ENCODE assay signal across 8 mouse cellular contexts in genomic region chr12:22745067-22745466, GRCm38 (mm10).
A peak's percentile ranks its signal among the peaks of the same experiment; 100 is the strongest.
DNase-seq lines count a peak whose midpoint lies in the region; ATAC-seq and TF ChIP-seq lines count a peak whose summit lies in the region.
"Not testable (repeated sequence)": the region's sequence is repeated elsewhere in the genome, so short reads cannot be mapped to it uniquely, and the experiment has no call there.

No protein-coding gene starts in this region.

- H3K9me3 ChIP-seq in embryonic facial prominence, embryonic 12.5 days; heart, embryonic 10.5 days; hindbrain, embryonic 16.5 days (ENCODE audit: control insufficient read depth, low read length); lung, embryonic 16.5 days (ENCODE audit: control insufficient read depth, low read length); neural tube, embryonic 14.5 days (ENCODE audit: control insufficient read depth, low read length): not testable (repeated sequence)

- peak overlapping the region; percentile 34 for H3K4me3 ChIP-seq in embryonic facial prominence, embryonic 12.5 days
- H3K4me3 ChIP-seq in heart, embryonic 10.5 days, result peak overlapping the region; percentile 48
- peak overlapping the region; percentile 22 for H3K4me3 ChIP-seq in hindbrain, embryonic 16.5 days (ENCODE audit: low read length)
- H3K4me3 ChIP-seq in left cerebral cortex, adult 2 months, result not testable (repeated sequence)
- peak overlapping the region; percentile 36 for H3K4me3 ChIP-seq in lung, embryonic 16.5 days (ENCODE audit: low read length)
- peak overlapping the region; percentile 13; the same call in 1 of the 2 replicates for H3K4me3 ChIP-seq in neural tube, embryonic 14.5 days (ENCODE audit: low read depth, low read length)

- not testable (repeated sequence) for H3K9ac ChIP-seq in embryonic facial prominence, embryonic 12.5 days; hindbrain, embryonic 16.5 days (ENCODE audit: low read depth, low read length); lung, embryonic 16.5 days (ENCODE audit: low read length); neural tube, embryonic 14.5 days (replicated peaks; ENCODE audit: low read depth, low read length)

- 8% methylated on average over 43 of the region's 43 CpGs for WGBS in embryonic facial prominence, embryonic 12.5 days
- 3% methylated on average over 39 of the region's 43 CpGs for WGBS in heart, embryonic 10.5 days
- 18% methylated on average over 23 of the region's 43 CpGs for WGBS in hindbrain, embryonic 16.5 days
- 14% methylated on average over 25 of the region's 43 CpGs for WGBS in lung, embryonic 16.5 days
- WGBS in neural tube, embryonic 14.5 days, result 6% methylated on average over 23 of the region's 43 CpGs

- H3K27ac ChIP-seq in embryonic facial prominence, embryonic 12.5 days; heart, embryonic 10.5 days; hindbrain, embryonic 16.5 days (ENCODE audit: low read depth, low read length); left cerebral cortex, adult 2 months; lung, embryonic 16.5 days (ENCODE audit: low read length); neural tube, embryonic 14.5 days (ENCODE audit: low read depth, low read length): not testable (repeated sequence)

- not testable (repeated sequence) for ATAC-seq in embryonic facial prominence, embryonic 12.5 days (ENCODE audit: insufficient number of reproducible peaks, insufficient read depth, low FRiP score, low TSS enrichment); hindbrain, embryonic 16.5 days; lung, embryonic 16.5 days (ENCODE audit: low read depth); neural tube, embryonic 14.5 days (ENCODE audit: low read depth)

- H3K36me3 ChIP-seq in embryonic facial prominence, embryonic 12.5 days; heart, embryonic 10.5 days; hindbrain, embryonic 16.5 days (ENCODE audit: control insufficient read depth, insufficient read depth, low read length); lung, embryonic 16.5 days (ENCODE audit: control insufficient read depth, insufficient read depth, low read length); neural tube, embryonic 14.5 days (ENCODE audit: control insufficient read depth, insufficient read depth, low read length): not testable (repeated sequence)

- DNase-seq in MN1 (ENCODE audit: low spot score), result peak; percentile 4
- peak; percentile 20 for DNase-seq in heart, embryonic 10.5 days (ENCODE audit: low spot score)
- DNase-seq in left cerebral cortex, adult 2 months (ENCODE audit: extremely low spot score in 1 of 2, low spot score in 2 of 2), result peak; percentile 5 to 10
- DNase-seq in testis, postnatal 10 days (ENCODE audit: low spot score), result peak; percentile 51

- not testable (repeated sequence) for H3K27me3 ChIP-seq in embryonic facial prominence, embryonic 12.5 days; heart, embryonic 10.5 days (ENCODE audit: insufficient read depth, poor library complexity, severe bottlenecking); hindbrain, embryonic 16.5 days (replicated peaks; ENCODE audit: control insufficient read depth, insufficient read depth, low read length); lung, embryonic 16.5 days (ENCODE audit: control insufficient read depth, insufficient read depth, low read depth, low read length); neural tube, embryonic 14.5 days (ENCODE audit: control insufficient read depth, insufficient read depth, low read length)

- TF ChIP-seq CTCF in left cerebral cortex, adult 2 months (IDR thresholded peaks at IDR 0.05), result not testable (repeated sequence)

- H3K4me1 ChIP-seq in embryonic facial prominence, embryonic 12.5 days; heart, embryonic 10.5 days; hindbrain, embryonic 16.5 days (ENCODE audit: control insufficient read depth, insufficient read depth, low read depth, low read length); lung, embryonic 16.5 days (replicated peaks; ENCODE audit: control insufficient read depth, insufficient read depth, low read length); neural tube, embryonic 14.5 days (ENCODE audit: control insufficient read depth, insufficient read depth, low read length): not testable (repeated sequence)

- peak overlapping the region; percentile 32 for H3K4me2 ChIP-seq in embryonic facial prominence, embryonic 12.5 days (replicated peaks)
- peak overlapping the region; percentile 27; the same call in 1 of the 2 replicates for H3K4me2 ChIP-seq in hindbrain, embryonic 16.5 days (ENCODE audit: low read length)
- peak overlapping the region; percentile 40 for H3K4me2 ChIP-seq in lung, embryonic 16.5 days (ENCODE audit: low read depth, low read length)
- not testable (repeated sequence) for H3K4me2 ChIP-seq in neural tube, embryonic 14.5 days (ENCODE audit: low read depth, low read length)

- intact Hi-C loops in left cerebral cortex, adult 2 months (cut with DNase I), result not testable (repeated sequence)
